Mouse (Mus musculus) thymus, adult 2 months (tissue): Measurements from ENCODE around the gene BC005624. TPM values are rescaled to one million over a fixed set of nuclear protein-coding genes. Genes with fewer than 3 reads are reported as not detected.

Experiments
- DNase-seq: peaks from one replicate; pipeline ENCODE4 v3.0.0; 2021
- H3K27ac ChIP-seq: fragments of 200-500 bp; 2 replicates; pipeline ENCODE4 v1.5.1; 2012; ENCODE audit warnings: low read length, control low read depth; ENCODE audit not compliant: control insufficient read depth, insufficient read depth
- H3K27me3 ChIP-seq: fragments of 200-500 bp; 2 replicates; pipeline ENCODE4 v1.6.1; 2012; ENCODE audit warnings: mild to moderate bottlenecking, low read length, moderate library complexity, mixed read lengths; ENCODE audit not compliant: control insufficient read depth, insufficient read depth
- H3K36me3 ChIP-seq: fragments of 200-500 bp; 2 replicates; pipeline ENCODE4 v1.6.1; 2012; ENCODE audit warnings: mild to moderate bottlenecking, low read length, moderate library complexity; ENCODE audit not compliant: control insufficient read depth, insufficient read depth
- H3K4me1 ChIP-seq: fragments of 200-500 bp; replicated peaks from 2 replicates; pipeline ENCODE4 v1.6.1; 2012; ENCODE audit warnings: low read length; ENCODE audit not compliant: control insufficient read depth, insufficient read depth
- H3K4me3 ChIP-seq: fragments of 200-500 bp; 2 replicates; pipeline ENCODE4 v1.5.1; 2012; ENCODE audit warnings: mild to moderate bottlenecking, low read length, control low read depth, moderate library complexity; ENCODE audit not compliant: control insufficient read depth, insufficient read depth
- CTCF ChIP-seq: fragments of 200-500 bp; IDR thresholded peaks from 2 replicates; pipeline ENCODE4 v1.5.1; 2012; ENCODE audit warnings: mild to moderate bottlenecking, control low read depth, low read length, moderate library complexity, borderline replicate concordance; ENCODE audit not compliant: control insufficient read depth, poor library complexity, insufficient read depth; ENCODE audit errors: extremely low read depth
- POLR2A ChIP-seq: fragments of 200-500 bp; IDR thresholded peaks from 2 replicates; pipeline ENCODE4 v1.6.1; 2012; ENCODE audit warnings: mild to moderate bottlenecking, low read length, control low read depth, moderate library complexity; ENCODE audit not compliant: control insufficient read depth, poor library complexity, insufficient read depth; ENCODE audit errors: extremely low read depth
- WGBS: fragments of 180-500 bp; shearing (Covaris S2); methylation state at CpG from one replicate; pipeline ENCODE4 v1.1.7; 2018; 5-methylcytosine and 5-hydroxymethylcytosine counted together
- polyA plus RNA-seq: library from polyadenylated mRNA; depleted of rRNA; stranded (reverse); fragments of >200 nt; gene quantifications from 2 replicates; pipeline ENCODE4 v1.2.3, GENCODE M21; 2012

BC005624 gene
- polyA plus RNA-seq, 1 experiment = 37.9 TPM

GRCm38 (mm10) chr2:31002857-31003256 is 20.9 kb upstream of the BC005624 start:
- Histone ChIP-seq H3K4me1 (no peaks in the 10 kb centered on the region), H3K4me3 (no peak overlapping the region), H3K27me3 (no peaks in the 10 kb centered on the region), H3K27ac (no peak overlapping the region), H3K36me3 (no peaks in the 10 kb centered on the region)
- 97% methylated on average over 10 of the region's 10 CpGs for WGBS
- TF ChIP-seq POLR2A = no peak
- TF ChIP-seq CTCF = no peak
- DNase-seq = no peak

GRCm38 (mm10) chr2:30998443-30999260 is 16.7 kb upstream of the BC005624 start:
- no peak overlapping the region for H3K4me3 ChIP-seq
- DNase-seq = no peak
- H3K27me3 ChIP-seq = no peaks in the 10 kb centered on the region
- no peak for TF ChIP-seq POLR2A
- no peak for TF ChIP-seq CTCF
- H3K36me3 ChIP-seq = no peaks in the 10 kb centered on the region
- WGBS = 94% methylated on average over 8 of the region's 8 CpGs
- H3K27ac ChIP-seq = no peak overlapping the region
- peaks cover 3% of the 10 kb centered on the region; the same call in 1 of the 2 replicates for H3K4me1 ChIP-seq

GRCm38 (mm10) chr2:30995432-30995996 is 13.5 kb upstream of the BC005624 start:
- Histone ChIP-seq H3K4me3 (no peak overlapping the region), H3K27ac (no peak overlapping the region), H3K27me3 (no peaks in the 10 kb centered on the region), H3K4me1 (peaks cover 3% of the 10 kb centered on the region; the same call in 1 of the 2 replicates), H3K36me3 (no peaks in the 10 kb centered on the region)
- 78% methylated on average over 11 of the region's 11 CpGs for WGBS
- no peak for DNase-seq
- TF ChIP-seq POLR2A = no peak
- no peak for TF ChIP-seq CTCF

- H3K4me1 ChIP-seq = peaks cover 3% of the 10 kb centered on the region; the same call in 1 of the 2 replicates
- DNase-seq = no peak
- H3K4me3 ChIP-seq = no peak overlapping the region
- 81% methylated on average over 4 of the region's 4 CpGs for WGBS
- H3K36me3 ChIP-seq = no peaks in the 10 kb centered on the region
- no peaks in the 10 kb centered on the region for H3K27me3 ChIP-seq
- no peak overlapping the region for H3K27ac ChIP-seq
- TF ChIP-seq CTCF = no peak
- no peak for TF ChIP-seq POLR2A
These were observed 12.9 kb upstream of the BC005624 start for GRCm38 (mm10) chr2:30994853-30995252.

GRCm38 (mm10) chr2:30990221-30990620 is 8.2 kb upstream of the BC005624 start:
- TF ChIP-seq POLR2A = no peak
- TF ChIP-seq CTCF = no peak
- DNase-seq = no peak
- Histone ChIP-seq H3K27me3 (no peaks in the 10 kb centered on the region), H3K36me3 (no peaks in the 10 kb centered on the region), H3K4me3 (no peak overlapping the region), H3K27ac (no peak overlapping the region), H3K4me1 (peaks cover 4% of the 10 kb centered on the region)
- 95% methylated on average over 9 of the region's 9 CpGs for WGBS

- 50% methylated on average over 17 of the region's 17 CpGs for WGBS
- TF ChIP-seq CTCF (no peak), POLR2A (no peak)
- H3K4me3 ChIP-seq = no peak overlapping the region
- no peak overlapping the region for H3K27ac ChIP-seq
- no peaks in the 10 kb centered on the region for H3K27me3 ChIP-seq
- peaks cover 18% of the 10 kb centered on the region for H3K4me1 ChIP-seq
- DNase-seq = peak; percentile 44
- H3K36me3 ChIP-seq = no peaks in the 10 kb centered on the region
These were observed 3.4 kb upstream of the BC005624 start for GRCm38 (mm10) chr2:30985111-30986020.
